15 mouse cellular contexts compared by ENCODE assay signal in genomic region chr4:82411965-82412364, GRCm38 (mm10).
A peak's percentile ranks its signal among the peaks of the same experiment; 100 is the strongest.
DNase-seq lines count a peak whose midpoint lies in the region; ATAC-seq and TF ChIP-seq lines count a peak whose summit lies in the region.
"Had no signal": no experiment of that assay in that cellular context is flagged by ENCODE, and none has a peak within 500 bp of the region (broad histone marks: within the 10 kb centered on the region; RNA-seq: fewer than 3 reads in every experiment).

No protein-coding gene starts in this region.

- peaks cover 26% of the 10 kb centered on the region for H3K4me1 ChIP-seq in kidney, embryonic 15.5 days

- no peak for DNase-seq in gastrocnemius, adult 2 months
- DNase-seq in gastrocnemius, postnatal 10 days, result no peak
- DNase-seq in kidney, postnatal 25 days, result no peak
- peak; percentile 24 for DNase-seq in Patski (ENCODE audit: low read depth, low spot score)
- DNase-seq in left cerebral cortex, postnatal 4 days, result no peak
- no peak for DNase-seq in c-Kit-positive CD71-positive TER-119-positive erythroid progenitor cells, embryonic 14.5 days (ENCODE audit: low spot score)
- DNase-seq: layer of hippocampus, postnatal 36 days; liver; right cerebral cortex, postnatal 4 days had no signal

- POLR2A ChIA-PET in Patski (lab: Charles Lee), result no interaction called here

- H3K4me2 ChIP-seq in kidney, embryonic 15.5 days, result peak overlapping the region; percentile 25; the same call in 1 of the 2 replicates
- peak overlapping the region; percentile 52 for H3K4me2 ChIP-seq in myocyte (ENCODE audit: low read depth)
- H3K4me2 ChIP-seq: embryonic facial prominence, embryonic 12.5 days had no signal

- TF ChIP-seq CTCF in gastrocnemius, adult 2 months (IDR thresholded peaks at IDR 0.05), result no peak
- TF ChIP-seq CTCF in Patski (IDR thresholded peaks at IDR 0.05), result no peak

- H3K4me3 ChIP-seq in gastrocnemius, adult 2 months, result no peak overlapping the region; the same call in 1 of the 2 replicates
- H3K4me3 ChIP-seq in kidney, embryonic 15.5 days (replicated peaks), result no peak overlapping the region
- H3K4me3 ChIP-seq in myocyte, result no peak overlapping the region
- H3K4me3 ChIP-seq: embryonic facial prominence, embryonic 12.5 days had no signal

- H3K9ac ChIP-seq in kidney, embryonic 15.5 days, result no peak overlapping the region
- H3K9ac ChIP-seq: embryonic facial prominence, embryonic 12.5 days had no signal

- no peak for ATAC-seq in kidney, embryonic 15.5 days (replicated peaks; ENCODE audit: low FRiP score)
- ATAC-seq in Patski, result no peak
- ATAC-seq: forebrain, embryonic 16.5 days; inflammation-experienced regulatory T-cells, adult 6 months had no signal

- CTCF ChIA-PET in Patski (lab: Charles Lee), result no interaction called here

- no peak for TF ChIP-seq POLR2A in myocyte (IDR thresholded peaks at IDR 0.05; ENCODE audit: insufficient read length, low read depth)

- peaks cover 57% of the 10 kb centered on the region for H3K79me2 ChIP-seq in myocyte (ENCODE audit: control insufficient read depth, insufficient read depth)

- no peaks in the 10 kb centered on the region for H3K36me3 ChIP-seq in kidney, embryonic 15.5 days
- no peaks in the 10 kb centered on the region for H3K36me3 ChIP-seq in myocyte (ENCODE audit: control insufficient read depth, insufficient read depth)
- H3K36me3 ChIP-seq: embryonic facial prominence, embryonic 12.5 days; G1E had no signal

- intact Hi-C loops in gastrocnemius, adult 2 months (cut with DNase I), result no loop called here
- intact Hi-C loops in left cerebral cortex, postnatal 4 days (cut with DNase I), result no loop called here

- WGBS in kidney, embryonic 15.5 days, result 23% methylated on average over 5 of the region's 5 CpGs

- no peaks in the 10 kb centered on the region for H3K9me3 ChIP-seq in kidney, embryonic 15.5 days (replicated peaks)
- H3K9me3 ChIP-seq: embryonic facial prominence, embryonic 12.5 days had no signal

- in situ Hi-C loops in Patski (cut with MboI; ENCODE audit: low pct_unique_long_range_greater_than_20kb), result no loop called here

- H3K27ac ChIP-seq in gastrocnemius, adult 2 months, result peak overlapping the region; percentile 66
- peak overlapping the region; percentile 29 for H3K27ac ChIP-seq in kidney, embryonic 15.5 days

- no peak overlapping the region for H3ac ChIP-seq in myocyte (ENCODE audit: control insufficient read depth, insufficient read length)

- no peaks in the 10 kb centered on the region for H3K27me3 ChIP-seq in kidney, embryonic 15.5 days
- H3K27me3 ChIP-seq in Patski (no peaks in the 10 kb centered on the region), myocyte (ENCODE audit: control insufficient read depth, insufficient read depth, insufficient read length) (no peaks in the 10 kb centered on the region)
- H3K27me3 ChIP-seq: embryonic facial prominence, embryonic 12.5 days had no signal

TF ChIP-seq in myocyte, 11 proteins besides CTCF, POLR2A, EP300 and RAD21:
- no peak for TF ChIP-seq MYOD1 (IDR thresholded peaks at IDR 0.05; ENCODE audit: control insufficient read depth in 1 of 3, insufficient read length in 2 of 3, low read depth in 2 of 3)
- TF ChIP-seq MAX (IDR thresholded peaks at IDR 0.05; ENCODE audit: low read depth), result no peak
- no peak for TF ChIP-seq REST (IDR thresholded peaks at IDR 0.05; ENCODE audit: insufficient read depth, insufficient read length)
- no peak for TF ChIP-seq CEBPB (IDR thresholded peaks at IDR 0.05; ENCODE audit: insufficient read depth, poor library complexity, severe bottlenecking)
- TF ChIP-seq USF1 (IDR thresholded peaks at IDR 0.05; ENCODE audit: low read depth), result no peak
- no peak for TF ChIP-seq MYOG (IDR thresholded peaks at IDR 0.05; ENCODE audit: control insufficient read depth in 1 of 3, insufficient read depth in 1 of 3, insufficient read length in 2 of 3, low read depth in 2 of 3)
- no peak for TF ChIP-seq SRF (IDR thresholded peaks at IDR 0.05; ENCODE audit: control insufficient read depth, insufficient read length, low read depth)
- no peak for TF ChIP-seq POLR2AphosphoS2 (IDR thresholded peaks at IDR 0.05; ENCODE audit: insufficient read length, low read depth)
- TF ChIP-seq TCF3 (IDR thresholded peaks at IDR 0.05; ENCODE audit: insufficient read length, low read depth), result no peak
TF ChIP-seq in myocyte: peak in this region for 0.
